Mouse (Mus musculus): ENCODE data around the gene Cyren.

Cyren gene

DNA sequence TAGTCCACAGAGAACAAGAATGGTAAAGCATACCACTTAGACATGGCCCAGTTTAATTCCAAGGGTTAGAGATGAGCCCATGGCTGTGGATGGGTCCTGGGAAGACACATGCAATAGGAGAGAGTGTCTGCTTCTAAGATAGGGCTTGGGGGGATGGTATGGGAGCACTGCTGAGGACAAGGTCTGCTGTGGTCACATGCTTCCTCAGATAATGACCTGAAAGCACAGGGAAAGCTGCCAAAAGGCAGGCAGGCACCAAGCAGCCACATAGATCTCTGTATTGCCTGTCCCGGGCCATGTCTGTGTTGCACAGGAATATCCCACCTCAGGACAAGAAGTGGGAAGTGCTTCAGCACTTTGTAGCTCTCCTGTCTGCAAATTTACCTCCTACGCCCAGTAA is 21.3 kb upstream of the Cyren start:
- DNase-seq (ENCODE audit: low spot score), result no peak

- no peak for DNase-seq (ENCODE audit: low spot score)
Measured at GRCm38 (mm10) chr6:34896168-34896780, 18.4 kb upstream of the Cyren start.

DNA sequence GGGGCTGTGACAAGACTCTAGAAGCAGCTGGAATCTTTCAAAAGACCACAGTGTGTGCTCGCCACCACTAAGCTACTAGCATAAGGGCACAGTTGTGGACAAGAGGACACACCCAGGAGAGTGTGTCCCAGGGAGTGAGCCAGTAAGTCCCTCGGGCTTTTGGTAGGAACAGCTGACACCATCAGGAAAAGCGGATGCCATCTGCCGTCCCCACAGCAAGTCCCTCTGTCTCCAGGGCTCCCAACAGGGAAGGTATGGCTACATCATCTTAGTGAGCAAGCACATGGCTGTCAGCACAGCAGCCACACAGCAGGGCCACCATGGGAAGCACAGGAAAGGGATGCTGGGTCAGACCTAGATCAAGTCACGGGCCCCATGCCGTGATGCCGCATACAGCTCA is 17.7 kb upstream of the Cyren start:
- DNase-seq (ENCODE audit: low spot score), result no peak

- DNase-seq (ENCODE audit: low spot score), result no peak
Measured at GRCm38 (mm10) chr6:34889185-34889584, 11.3 kb upstream of the Cyren start.

- no peak for DNase-seq (ENCODE audit: low spot score)
Measured at GRCm38 (mm10) chr6:34887131-34887850, 9.4 kb upstream of the Cyren start.

DNA sequence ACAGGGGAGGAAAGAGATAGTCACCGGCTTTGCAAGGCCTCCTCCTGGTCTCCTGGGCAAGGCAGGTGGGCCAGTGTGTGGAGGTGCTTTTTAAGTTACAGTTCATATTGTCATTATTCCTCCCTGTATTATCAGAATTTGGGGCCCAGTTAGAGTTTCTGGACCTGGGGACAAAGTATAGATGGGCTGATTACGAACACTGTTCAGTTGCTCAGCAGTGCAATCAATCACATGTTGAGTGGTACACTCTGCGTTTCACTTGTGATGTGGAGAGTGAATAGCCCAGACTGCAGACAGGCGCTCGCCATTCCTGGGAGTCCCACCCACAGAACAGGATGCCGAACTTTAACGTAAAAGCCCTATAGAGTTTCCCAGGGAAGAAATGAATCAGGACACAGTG is 6.9 kb upstream of the Cyren start:
- DNase-seq (ENCODE audit: low spot score), result no peak

DNA sequence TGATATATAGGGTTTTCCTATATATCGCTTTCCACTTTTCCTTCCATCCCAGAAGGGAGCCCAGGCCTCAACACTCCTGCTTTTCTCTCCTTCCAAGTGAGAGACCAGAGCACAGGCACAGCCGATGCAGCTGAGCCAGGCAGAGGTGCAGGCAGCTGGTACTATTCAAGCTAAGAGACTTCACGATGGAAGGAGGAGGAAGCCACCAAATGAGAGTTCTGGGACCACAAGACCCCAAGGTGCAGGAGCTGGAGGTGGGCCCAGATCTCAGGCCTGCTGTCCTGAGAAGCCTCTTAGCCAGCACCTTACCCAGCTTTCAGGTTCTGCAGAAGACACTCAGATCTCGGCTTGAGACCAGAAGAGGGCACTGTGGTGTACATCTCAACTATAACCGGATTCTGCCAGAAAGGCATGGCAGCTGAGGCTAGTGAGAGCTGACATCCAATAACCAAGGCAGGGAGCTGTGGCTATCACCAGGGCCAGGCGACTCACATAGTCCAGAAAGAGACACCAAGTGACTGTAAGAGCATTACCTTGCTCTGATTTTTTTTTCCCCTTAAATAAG is 2.1 kb upstream of the Cyren start:
- DNase-seq (ENCODE audit: low spot score), result peak; percentile 61

DNA sequence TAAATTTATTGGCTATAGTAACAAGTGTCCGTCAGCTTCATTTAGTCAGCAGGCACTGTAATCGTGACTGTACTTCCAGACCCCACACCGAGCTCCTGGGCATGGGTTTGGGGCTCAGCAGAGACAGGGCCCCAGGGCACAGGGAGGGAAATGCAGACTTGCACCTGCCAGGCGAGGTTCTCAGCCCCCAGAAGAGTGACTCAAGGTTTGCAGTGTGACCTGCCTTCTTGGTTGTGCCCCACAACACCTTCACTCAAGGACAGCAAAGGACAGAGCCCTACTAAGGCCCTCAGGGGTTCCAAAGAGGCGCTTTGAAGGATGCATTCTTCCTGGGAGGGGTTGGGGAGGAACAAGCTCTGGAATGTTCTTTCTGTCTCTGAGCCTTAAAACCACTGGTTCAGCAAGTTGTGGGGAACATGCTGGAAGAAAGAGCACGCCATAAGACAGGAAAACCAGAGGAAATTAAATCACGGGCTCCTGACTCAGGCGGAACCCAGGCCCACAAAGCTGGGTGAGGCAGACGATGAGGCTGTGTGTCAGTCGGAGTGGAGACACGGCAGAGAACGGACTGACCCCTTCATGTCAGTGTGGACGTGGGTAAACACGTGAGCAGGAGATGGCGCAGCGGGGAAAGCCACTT is 1.4 kb upstream of the Cyren start:
- DNase-seq (ENCODE audit: low spot score), result no peak

DNA sequence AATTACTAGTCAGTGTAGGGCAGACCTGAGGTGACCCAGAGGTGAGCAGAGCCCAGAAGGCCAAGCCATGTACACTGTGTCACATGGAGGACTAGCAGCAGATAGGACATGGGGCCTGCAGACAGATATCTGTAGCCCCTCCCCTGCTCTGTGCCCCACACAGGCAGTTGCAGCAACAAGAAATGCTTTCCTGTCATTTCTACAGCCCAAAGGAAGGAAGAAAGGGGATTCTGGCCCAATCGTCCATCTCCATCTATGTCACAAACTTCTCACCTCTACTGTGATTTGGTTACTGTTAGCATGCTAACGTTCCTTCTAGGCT is 1.1 kb downstream of the Cyren start:
- DNase-seq (ENCODE audit: low spot score), result no peak

GRCm38 (mm10) chr6:34875966-34876834 is 1.7 kb downstream of the Cyren start:
- peak; percentile 45 for DNase-seq (ENCODE audit: low spot score)

- peak; percentile 43 for DNase-seq (ENCODE audit: low spot score)
Measured at GRCm38 (mm10) chr6:34875268-34875761, 2.5 kb downstream of the Cyren start.

DNA sequence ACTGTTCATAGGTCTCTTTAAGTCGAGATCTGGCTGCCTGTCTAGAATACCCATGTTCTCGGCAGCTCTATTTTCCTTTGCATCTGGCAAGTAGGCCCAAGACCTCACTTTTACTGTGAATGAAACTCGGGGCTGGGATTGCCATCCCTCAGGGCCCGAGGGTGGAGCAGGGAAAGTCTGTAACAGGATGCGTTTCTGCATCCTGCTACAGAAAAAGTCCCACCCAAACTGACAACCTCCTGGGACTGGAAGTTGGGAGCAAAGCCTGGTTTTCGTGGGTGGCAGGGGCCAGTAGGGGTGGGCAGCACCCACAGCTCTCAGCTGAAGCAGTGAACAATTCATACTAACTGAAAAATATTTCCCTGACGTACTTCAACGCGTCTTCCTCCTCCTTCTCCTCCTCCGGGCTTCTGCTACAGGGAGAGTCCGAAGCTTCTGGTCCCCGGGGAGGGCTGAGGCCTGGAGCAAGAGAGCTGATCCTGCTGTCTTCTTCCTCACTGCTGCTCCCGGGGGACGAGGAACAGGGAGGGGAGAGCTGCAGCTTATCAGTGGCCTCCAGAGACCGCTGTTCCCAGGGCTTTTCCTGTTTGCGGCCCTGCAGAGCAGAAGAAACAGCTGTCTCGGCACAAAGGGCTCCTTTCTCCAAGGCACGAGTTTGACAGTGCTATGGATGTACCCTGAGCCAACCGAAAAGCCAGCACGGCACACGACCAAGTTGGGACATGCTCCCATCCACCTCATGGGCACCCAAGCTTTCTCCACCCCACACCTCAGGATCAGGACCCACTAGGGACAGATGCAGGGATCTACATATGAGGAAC is 3.5 kb downstream of the Cyren start:
- DNase-seq (ENCODE audit: low spot score), result peak; percentile 76

DNA sequence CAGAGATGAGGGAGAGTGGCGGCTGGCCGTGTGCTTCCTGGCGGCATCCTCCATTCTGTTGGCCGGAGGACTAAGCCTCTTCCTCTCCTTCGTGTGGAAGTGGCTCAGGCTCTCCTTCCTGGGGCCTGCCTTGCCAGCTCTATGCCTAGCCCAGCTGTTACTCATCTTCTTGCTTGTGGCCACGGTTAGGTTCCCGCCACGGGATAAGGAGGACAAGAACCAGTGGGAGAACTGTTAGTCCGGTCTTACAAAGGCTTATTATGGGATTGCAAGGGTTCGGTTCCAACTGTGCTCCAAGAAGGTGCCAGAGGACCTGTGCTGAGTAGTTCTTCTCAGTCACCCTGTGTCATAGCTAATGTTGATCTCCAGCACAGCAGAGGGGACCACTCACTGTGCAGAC is 5.0 kb downstream of the Cyren start:
- DNase-seq (ENCODE audit: low spot score), result peak; percentile 25

DNA sequence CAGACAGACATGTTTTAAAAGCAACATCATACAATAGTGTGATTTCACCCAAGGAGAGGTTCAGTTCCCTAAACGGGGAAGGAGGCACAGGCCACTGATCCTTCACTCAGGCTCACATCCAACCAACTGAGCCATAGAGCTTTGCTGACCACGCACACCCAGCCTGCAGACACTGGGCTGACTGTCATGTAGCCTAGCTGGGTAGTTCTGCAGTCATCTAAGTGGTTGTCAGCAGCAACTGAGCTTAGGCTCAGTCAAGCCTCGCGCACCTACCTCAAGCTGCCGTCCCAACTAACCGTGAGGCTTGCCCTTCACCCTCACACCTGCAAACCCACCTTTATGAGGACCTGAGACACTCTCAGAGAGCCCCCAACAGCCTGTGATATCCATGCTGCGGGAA is 5.9 kb downstream of the Cyren start:
- peak; percentile 25 for DNase-seq (ENCODE audit: low spot score)

DNA sequence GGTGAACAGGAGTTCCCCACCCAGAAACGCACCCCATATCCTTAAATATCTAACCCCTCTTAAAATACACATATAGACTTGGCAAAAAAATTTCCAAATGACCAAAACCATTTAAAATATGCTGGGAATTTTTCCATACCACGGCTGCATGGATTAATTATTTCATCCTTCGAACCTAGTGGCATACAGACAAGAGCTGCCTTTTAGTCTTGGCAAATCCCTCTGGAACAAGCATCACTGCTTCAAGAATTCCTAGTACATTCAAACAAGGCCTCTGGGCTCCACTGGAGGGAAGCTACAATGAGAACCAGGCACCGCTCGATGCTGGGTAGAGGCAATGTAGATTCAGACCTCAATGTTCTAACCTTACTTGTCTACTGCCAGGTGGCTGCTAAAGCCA is 7.1 kb downstream of the Cyren start:
- DNase-seq (ENCODE audit: low spot score), result peak; percentile 30

- DNase-seq (ENCODE audit: low spot score), result peak; percentile 25
Measured at GRCm38 (mm10) chr6:34870136-34870535, 7.7 kb downstream of the Cyren start.

- DNase-seq (ENCODE audit: low spot score), result no peak
Measured at GRCm38 (mm10) chr6:34869225-34869915, 8.5 kb downstream of the Cyren start.

- DNase-seq (ENCODE audit: low spot score), result peak; percentile 31
Measured at GRCm38 (mm10) chr6:34868507-34869217, 9.2 kb downstream of the Cyren start.

DNA sequence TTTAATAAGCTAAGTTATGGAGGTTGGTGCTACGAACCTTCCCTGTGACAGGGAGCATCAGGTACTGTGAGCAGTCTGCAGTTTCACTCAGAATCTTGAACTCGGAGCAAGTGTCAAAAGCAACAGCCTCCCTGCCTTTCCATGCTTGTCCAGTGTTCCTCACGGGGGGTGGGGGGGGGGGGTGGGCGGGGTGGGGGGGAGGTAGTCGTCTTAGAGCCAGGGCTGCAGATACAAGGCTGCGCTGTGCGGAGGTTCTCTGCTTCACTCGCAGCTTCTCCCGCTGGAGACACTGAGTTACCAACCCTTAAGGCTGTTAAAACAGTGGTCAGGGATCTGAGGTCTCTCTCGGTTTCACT is 9.9 kb downstream of the Cyren start:
- no peak for DNase-seq (ENCODE audit: low spot score)

Data from testis, postnatal 10 days (tissue).